Mouse (Mus musculus) T-helper 1 cell (primary cell): ENCODE measurements at regions not wholly inside any gene's neighbourhood (a gene's known extent, or its start where the extent isn't known, plus 50 kb on each side); places are given as distances from the start of the nearest gene placed in this dataset.

Experiments
- in situ Hi-C: fragments of 300-600 bp; cut with MboI, MseI; formaldehyde crosslinking; loops from one replicate; pipeline ENCODE4 v1.15.1; 2025; ENCODE audit warnings: high pct_unique_total_duplicates

GRCm38 (mm10) chr3:50530654-50531053 lies 87.2 kb upstream of the Slc7a11 start:
- in situ Hi-C loops, result no loop called here

GRCm38 (mm10) chr3:50524006-50524405 lies 80.6 kb upstream of the Slc7a11 start:
- in situ Hi-C loops, result no loop called here

GRCm38 (mm10) chr3:50507211-50507610 lies 63.8 kb upstream of the Slc7a11 start:
- in situ Hi-C loops, result no loop called here
